Mouse (Mus musculus) CH12F3 (cell line): ENCODE measurements around the gene Prkch.

Source experiments
- in situ Hi-C: fragments of 300-500 bp; cut with MboI; formaldehyde crosslinking; loops from 2 replicates; pipeline ENCODE4 v1.14.3; 2020; ENCODE audit warnings: low sequenced_read_pairs

The Prkch gene

GRCm38 (mm10) chr12:73671540-73671939 lies 86.9 kb downstream of the Prkch start:
- in situ Hi-C loops, result no loop called here

DNA sequence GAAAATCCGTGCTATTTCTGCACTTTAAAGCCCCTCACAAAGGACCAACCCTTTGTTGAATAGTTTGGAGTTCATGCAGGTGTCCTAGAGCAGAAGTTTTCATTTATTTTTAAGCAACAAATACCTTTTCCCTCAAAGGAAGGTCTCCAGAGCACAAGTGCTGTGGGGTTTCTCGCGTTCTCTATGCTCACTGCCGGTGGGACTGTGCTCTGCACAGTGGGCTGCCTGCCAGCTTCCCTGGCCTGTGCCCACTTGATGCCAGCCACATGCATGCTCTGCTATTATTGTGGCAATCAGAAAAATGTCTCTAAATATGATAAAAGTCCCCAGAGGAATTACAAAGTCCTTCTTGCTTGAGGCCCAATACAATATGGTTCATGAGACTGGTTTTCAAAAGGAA lies 87.4 kb downstream of the Prkch start:
- in situ Hi-C loops, result no loop called here

DNA sequence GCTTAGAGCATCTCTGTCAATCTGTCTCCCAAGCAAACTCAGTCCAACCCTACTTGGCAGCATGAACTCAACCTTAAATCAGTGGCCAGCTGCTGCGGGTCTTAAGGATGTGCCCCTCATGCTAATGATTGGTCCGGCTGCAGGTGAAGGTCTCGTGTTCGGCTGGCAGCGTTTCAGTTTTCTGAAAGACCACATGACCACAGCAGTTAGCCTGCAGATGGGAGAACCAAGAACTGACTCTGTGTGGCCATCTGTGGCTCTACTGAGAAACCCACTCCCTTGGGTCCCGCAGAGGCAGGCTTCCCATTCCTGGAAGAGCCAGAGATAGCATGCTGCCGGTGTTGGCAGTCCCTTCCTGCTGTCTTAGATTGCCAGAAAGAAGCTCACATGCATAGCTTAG lies 89.2 kb downstream of the Prkch start:
- in situ Hi-C loops, result no loop called here

DNA sequence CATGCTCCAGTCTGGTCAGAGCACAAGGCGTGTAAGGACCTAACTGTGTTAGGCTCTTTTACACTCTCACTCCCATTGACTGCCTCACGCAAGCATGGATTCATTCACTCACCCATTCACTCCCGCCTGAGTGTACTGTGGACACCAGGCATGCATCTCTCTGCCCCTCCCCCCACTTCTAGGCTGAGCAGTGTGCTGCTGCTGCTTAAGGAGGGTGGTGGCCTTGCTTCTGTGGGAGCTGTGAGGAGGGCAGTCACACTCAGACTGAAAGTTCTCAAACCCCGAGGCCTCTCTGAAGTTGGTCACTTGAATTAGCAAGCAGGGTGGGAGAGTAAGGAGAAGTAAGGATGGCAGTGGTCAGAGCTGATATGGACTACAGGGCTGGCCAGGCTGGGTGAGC lies 90.6 kb downstream of the Prkch start:
- in situ Hi-C loops, result no loop called here

DNA sequence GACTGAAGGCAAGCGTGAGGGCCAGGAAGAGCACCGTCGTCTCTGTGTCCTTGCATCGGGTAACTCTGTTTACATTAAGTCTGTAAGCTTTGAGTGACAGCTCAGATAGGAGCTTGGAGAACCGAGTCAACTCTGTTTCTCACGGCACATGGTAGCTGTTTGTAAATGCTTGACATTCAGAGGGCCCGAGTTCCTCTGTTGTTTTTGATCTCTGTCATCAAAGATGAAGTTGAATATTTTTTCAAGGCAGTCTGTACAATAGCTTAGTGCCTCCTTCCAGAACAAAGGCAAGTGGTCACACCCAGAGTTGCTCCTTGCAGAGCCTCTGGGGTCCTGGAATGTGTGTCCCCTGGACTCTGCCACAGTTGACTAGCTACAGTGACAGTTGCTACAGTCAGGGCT lies 94.8 kb downstream of the Prkch start:
- in situ Hi-C loops, result no loop called here

- in situ Hi-C loops, result no loop called here
Measured at GRCm38 (mm10) chr12:73682921-73683346, 98.3 kb downstream of the Prkch start.

- in situ Hi-C loops, result no loop called here
Measured at GRCm38 (mm10) chr12:73685875-73686274, 101.3 kb downstream of the Prkch start.

- in situ Hi-C loops, result no loop called here
Measured at GRCm38 (mm10) chr12:73686456-73686855, 101.9 kb downstream of the Prkch start.

DNA sequence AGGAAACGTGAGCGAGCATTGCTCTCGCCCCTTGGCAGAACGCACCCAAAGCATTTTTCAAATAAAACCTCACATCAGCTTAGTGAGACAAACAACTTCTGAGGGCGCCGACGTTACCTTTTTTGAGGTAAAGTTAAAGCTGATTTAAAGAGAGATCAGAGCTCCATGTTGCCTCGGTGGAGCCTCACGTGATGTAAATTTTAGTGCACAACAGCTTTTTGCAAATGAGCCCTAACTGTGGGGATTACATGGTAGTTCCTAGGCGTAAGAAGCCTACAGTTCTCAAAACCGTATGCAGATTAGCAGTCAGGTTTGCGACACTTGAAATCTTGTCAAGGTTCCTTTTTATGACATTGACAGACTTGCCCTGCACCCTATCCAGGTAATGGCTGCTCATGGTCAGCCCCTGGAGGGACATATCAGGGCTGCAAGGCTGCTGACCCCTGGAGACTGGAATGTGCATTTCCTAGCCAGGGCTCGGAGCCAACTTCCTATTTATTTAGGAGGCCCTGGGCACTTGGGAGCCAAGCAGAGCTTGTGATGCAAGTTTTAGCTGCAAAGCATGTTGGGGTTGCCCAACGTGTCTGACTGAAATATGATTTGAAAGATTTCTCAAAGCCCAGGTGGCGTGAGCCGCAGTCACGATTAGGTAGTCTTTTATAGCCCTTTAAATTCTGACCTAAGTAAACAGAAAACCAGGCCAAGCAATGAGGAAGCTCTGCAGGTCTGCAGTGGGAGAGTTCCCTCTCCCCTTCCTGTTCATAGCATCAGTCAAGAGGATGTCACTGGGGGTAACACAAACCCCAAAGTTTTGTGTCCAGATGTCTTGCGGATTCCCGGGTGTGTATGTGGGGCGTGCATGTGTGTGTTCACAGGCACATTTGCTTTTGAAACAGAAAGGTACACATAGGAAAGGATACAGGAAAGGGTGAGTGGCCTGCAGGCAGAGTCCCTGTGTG lies 102.8 kb downstream of the Prkch start:
- in situ Hi-C loops, result no loop called here

- in situ Hi-C loops, result no loop called here
Measured at GRCm38 (mm10) chr12:73692321-73692720, 107.7 kb downstream of the Prkch start.

DNA sequence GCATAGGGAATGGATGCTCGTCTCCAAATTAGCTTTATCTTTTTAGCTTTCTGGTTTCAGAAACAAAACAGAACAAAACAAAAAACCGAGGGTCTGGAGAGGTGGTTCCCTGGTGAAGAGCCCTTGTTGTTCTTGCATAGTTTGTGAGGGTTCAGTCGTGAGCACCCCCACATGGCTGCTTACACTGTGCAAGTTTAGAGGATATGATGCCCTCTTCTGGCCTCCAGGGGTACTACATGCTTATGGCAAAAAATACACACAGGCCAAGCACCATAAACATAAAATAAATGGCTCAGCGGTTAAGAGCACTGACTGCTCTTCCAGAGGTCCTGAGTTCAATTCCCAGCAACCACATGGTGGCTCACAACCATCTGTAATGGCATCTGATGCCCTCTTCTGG lies 108.8 kb downstream of the Prkch start:
- in situ Hi-C loops, result no loop called here

GRCm38 (mm10) chr12:73694690-73695089 lies 110.1 kb downstream of the Prkch start:
- in situ Hi-C loops, result loop anchor here (5.0 kb wide), 1 partner anchor 127 kb away; no protein-coding TSS in a partner anchor

DNA sequence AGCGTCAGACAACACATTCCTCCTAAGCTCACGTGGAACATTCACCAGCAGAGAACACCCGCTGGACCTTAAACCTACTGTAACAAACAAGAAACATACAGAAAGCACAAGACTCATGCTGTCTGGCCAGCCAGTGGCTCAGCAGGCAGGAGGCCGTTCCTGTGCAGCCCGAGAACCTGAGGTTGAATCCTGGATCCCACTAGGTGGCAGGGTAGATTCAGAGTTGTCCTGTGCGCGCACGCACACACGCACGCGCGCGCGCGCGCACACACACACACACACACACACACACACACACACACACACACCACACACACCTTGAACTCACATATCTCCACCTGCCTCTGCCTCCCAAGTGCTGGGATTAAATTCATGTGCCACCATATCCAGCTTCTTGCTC lies 110.5 kb downstream of the Prkch start:
- in situ Hi-C loops, result loop anchor here (5.0 kb wide), 1 partner anchor 128 kb away; no protein-coding TSS in a partner anchor

DNA sequence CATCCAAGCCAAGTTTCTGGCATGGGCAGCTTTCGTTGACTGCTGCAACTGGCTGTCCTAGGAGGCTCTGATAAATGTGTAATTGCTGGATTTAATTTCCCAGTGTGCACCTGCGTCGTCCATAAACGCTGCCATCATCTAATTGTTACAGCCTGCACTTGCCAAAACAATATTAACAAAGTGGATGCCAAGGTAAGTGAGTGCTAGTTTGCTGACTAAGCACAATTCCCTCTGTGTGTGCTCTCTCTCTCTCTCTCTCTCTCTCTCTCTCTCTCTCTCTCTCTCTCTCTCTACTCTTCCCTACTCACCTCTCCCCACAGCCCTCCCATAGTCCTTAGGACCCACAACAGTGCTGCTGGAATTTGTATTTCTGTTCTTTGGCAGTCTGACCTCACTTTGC lies 111.5 kb downstream of the Prkch start:
- in situ Hi-C loops, result loop anchor here (5.0 kb wide), 1 partner anchor 129 kb away; no protein-coding TSS in a partner anchor

DNA sequence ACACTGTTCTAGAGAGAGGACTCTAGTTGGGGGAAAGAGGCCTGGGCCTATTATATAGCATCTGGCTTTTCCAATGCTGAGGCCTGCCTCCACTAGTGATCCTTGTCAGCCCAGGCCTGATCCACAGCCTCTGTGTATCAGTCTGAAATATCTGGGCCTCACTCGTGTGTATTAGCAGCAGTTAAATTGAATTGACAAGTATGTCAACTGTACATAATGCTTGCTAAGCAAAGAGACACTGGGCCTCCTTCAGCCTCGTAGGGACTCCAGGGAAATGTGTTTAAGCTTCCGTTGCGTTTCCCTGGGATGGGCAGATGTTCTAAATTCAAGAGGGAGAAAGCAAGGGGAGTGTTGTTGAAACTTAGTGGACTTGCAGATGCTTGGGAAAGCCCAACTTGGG lies 112.3 kb downstream of the Prkch start:
- in situ Hi-C loops, result loop anchor here (5.0 kb wide), 1 partner anchor 130 kb away; no protein-coding TSS in a partner anchor

DNA sequence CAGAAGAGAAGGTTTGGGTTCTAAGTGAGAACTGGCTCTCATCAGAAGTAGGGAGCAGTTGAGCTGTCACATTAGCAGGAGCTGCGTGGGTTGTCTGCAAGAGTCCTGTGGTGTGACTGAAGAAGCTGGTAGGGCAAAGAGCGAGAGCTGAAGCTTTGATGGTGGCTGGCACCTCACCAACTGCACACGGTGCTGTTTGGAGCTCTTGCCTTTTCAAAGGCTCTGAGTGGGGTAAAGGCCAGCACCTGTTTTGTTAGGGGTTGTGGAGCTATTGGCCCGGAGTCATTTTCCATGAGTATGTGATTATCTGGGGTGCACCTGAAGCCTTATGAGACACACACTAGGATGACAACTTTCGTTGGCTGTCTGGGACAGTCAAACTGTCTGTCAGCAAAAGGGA lies 113.8 kb downstream of the Prkch start:
- in situ Hi-C loops, result loop anchor here (5.0 kb wide), 1 partner anchor 131 kb away; no protein-coding TSS in a partner anchor

DNA sequence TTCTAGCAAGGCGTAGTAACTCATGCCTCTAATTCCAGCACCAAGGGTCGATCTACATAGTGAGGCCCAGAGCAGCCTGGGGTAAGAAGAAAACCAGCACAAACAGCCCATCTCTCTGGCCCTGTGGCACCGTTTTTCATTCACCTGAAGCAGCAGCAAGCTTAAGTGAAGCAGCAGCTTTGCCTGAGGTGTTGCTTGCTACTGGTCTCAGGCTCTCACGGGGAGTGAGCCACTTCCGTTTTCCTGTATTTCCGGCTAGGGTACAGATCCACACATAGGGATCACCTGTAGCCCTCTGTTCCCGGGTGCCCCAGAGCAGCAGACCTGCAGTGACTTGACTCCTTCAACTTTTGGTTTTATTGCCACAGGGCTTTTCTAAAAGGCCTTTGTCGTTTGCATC lies 114.2 kb downstream of the Prkch start:
- in situ Hi-C loops, result loop anchor here (5.0 kb wide), 1 partner anchor 132 kb away; no protein-coding TSS in a partner anchor

- in situ Hi-C loops, result loop anchor here (5.0 to 25.0 kb wide), 3 partner anchors 132 to 588 kb away; no protein-coding TSS in a partner anchor
Measured at GRCm38 (mm10) chr12:73699471-73700186, 115.0 kb downstream of the Prkch start.

DNA sequence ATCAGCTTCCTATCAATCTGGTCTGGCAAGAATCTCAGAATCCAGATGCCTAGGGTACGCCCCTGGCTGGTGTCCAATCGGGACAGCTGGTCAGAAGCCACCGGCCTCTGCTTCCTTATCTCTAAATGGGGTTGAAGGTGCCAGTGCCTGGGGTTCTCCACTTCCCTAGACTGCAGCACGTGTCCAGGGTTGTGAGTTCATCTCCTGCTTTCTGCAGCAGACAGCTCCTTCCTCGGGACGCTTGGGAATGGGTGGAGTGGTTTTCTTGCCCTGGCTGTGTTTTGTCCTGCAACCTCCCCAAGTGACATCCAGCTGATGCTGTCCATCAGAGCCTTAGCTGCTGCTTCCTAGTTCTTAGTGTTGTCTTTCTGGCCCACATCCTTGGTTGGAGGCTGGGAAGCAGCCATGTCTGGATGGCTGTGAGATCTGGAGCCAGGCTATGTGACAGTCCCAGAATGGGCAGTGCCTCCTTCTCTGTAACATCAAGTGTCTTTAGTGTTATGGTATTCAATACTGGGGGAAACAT lies 116.0 kb downstream of the Prkch start:
- in situ Hi-C loops, result loop anchor here (10.0 to 25.0 kb wide), 2 partner anchors 304 to 587 kb away; no protein-coding TSS in a partner anchor

DNA sequence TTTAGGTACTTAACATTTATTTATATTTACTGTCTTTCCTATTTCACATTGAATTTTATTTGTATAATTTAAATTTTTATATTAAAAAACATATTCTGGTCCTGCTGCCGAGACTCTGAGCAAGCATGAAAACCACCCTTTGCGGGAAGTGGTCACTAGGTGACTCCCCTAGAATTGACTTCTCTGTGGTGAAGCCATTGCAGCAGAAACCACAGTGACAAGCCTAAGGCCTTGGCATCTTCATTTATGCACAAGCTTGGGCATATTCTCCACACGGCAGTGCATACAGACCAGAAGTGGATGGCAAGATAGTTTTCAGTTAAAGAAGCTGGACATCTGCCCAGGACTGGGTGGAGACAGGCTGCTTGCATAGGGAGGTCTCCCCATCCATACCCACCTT lies 117.4 kb downstream of the Prkch start:
- in situ Hi-C loops, result loop anchor here (10.0 to 25.0 kb wide), 2 partner anchors 303 to 585 kb away; no protein-coding TSS in a partner anchor

DNA sequence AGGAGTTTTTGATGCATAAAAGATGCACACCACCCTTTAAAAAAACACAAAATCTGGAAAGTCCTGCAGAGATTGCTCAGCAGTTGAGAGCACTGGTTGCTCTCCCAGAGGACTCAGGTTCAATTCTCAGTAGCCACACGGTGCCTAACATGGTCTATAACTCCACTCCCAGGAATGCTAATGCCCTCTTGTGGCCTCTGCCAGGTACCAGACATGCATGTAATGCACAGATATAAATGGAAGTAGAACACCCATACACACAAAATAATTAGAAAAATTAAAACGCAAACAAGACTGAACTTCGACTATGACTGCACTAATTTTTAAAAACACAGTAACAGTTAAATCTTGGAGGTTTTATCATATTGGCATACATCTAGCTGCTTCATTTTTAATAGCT lies 119.8 kb downstream of the Prkch start:
- in situ Hi-C loops, result loop anchor here (10.0 to 25.0 kb wide), 2 partner anchors 300 to 583 kb away; no protein-coding TSS in a partner anchor
